Mouse (Mus musculus) left cerebral cortex, adult 18-20 months (tissue): ENCODE measurements around the gene Cckbr. TPM values are rescaled to one million over a fixed set of nuclear protein-coding genes. Genes with fewer than 3 reads are reported as not detected.
A peak's percentile ranks its signal among the peaks of the same experiment; 100 is the strongest.

Source experiments
- DNase-seq, 2 experiments: peaks; one replicate each; pipeline ENCODE4 v3.0.0; 2021 to 2022; ENCODE audit warnings: low spot score in 2 of 2, mixed read lengths in 1 of 2
- long read RNA-seq, 2 experiments: library from polyadenylated mRNA; stranded (forward); transcript quantifications; one replicate each; pipeline ENCODE4 v2.0.0; 2021
- total RNA-seq, 2 experiments: library from RNA; stranded (reverse); gene quantifications; 2 replicates each; pipeline ENCODE4 v1.2.3; 2021

Cckbr gene
- total RNA-seq, result 10 to 100 TPM; 68.3 to 74.4 TPM
- long read RNA-seq, experiment 1, transcript Cckbr-201 (5 exons, 2,573 nt), result major isoform, 71 of 116 reads
- long read RNA-seq, experiment 1, partial matches to known transcripts, result 21 of 116 reads
- long read RNA-seq, experiment 1, other reads (novel, unspliced or antisense), result 24 of 116 reads
- long read RNA-seq, experiment 2, transcript Cckbr-201 (5 exons, 2,573 nt), result major isoform, 50 of 82 reads
- long read RNA-seq, experiment 2, partial matches to known transcripts, result 16 of 82 reads
- long read RNA-seq, experiment 2, other reads (novel, unspliced or antisense), result 16 of 82 reads

- peak; percentile 65 to 74 for DNase-seq
Measured at GRCm38 (mm10) chr7:105425424-105426043, at the start of gene Cckbr. Cckbr (plus strand) TSS chr7:105425731.

- DNase-seq, result no peak
Measured at GRCm38 (mm10) chr7:105380329-105380728, 45.2 kb upstream of the Cckbr start.

GRCm38 (mm10) chr7:105387696-105388095 lies 37.8 kb upstream of the Cckbr start:
- DNase-seq, result no peak

GRCm38 (mm10) chr7:105390236-105390635 lies 35.3 kb upstream of the Cckbr start:
- DNase-seq, result no peak

GRCm38 (mm10) chr7:105394606-105395005 lies 30.9 kb upstream of the Cckbr start:
- no peak for DNase-seq

- no peak for DNase-seq
Measured at GRCm38 (mm10) chr7:105395131-105395820, 30.3 kb upstream of the Cckbr start.

- no peak for DNase-seq
Measured at GRCm38 (mm10) chr7:105396126-105396525, 29.4 kb upstream of the Cckbr start.

GRCm38 (mm10) chr7:105399058-105399934 lies 26.2 kb upstream of the Cckbr start:
- no peak for DNase-seq

- peak; percentile 99 to 100 for DNase-seq
Measured at GRCm38 (mm10) chr7:105399935-105400624, 25.5 kb upstream of the Cckbr start, which contains the start of gene Fam160a2. Fam160a2 (minus strand) TSS chr7:105400054.

- DNase-seq, result no peak
Measured at GRCm38 (mm10) chr7:105404268-105404667, 21.3 kb upstream of the Cckbr start, which contains the start of gene Cnga4. Cnga4 (plus strand) TSS chr7:105404568.

GRCm38 (mm10) chr7:105406322-105406721 lies 19.2 kb upstream of the Cckbr start:
- DNase-seq, result no peak

GRCm38 (mm10) chr7:105411874-105412632 lies 13.5 kb upstream of the Cckbr start:
- DNase-seq, result peak; percentile 88 to 90

- peak; percentile 58 to 72 for DNase-seq
Measured at GRCm38 (mm10) chr7:105414385-105414784, 11.1 kb upstream of the Cckbr start.

GRCm38 (mm10) chr7:105416529-105416928 lies 9.0 kb upstream of the Cckbr start:
- DNase-seq, result peak in 1 of 2 experiments; percentile 47

GRCm38 (mm10) chr7:105418106-105418505 lies 7.4 kb upstream of the Cckbr start:
- no peak for DNase-seq

- no peak for DNase-seq
Measured at GRCm38 (mm10) chr7:105420903-105421302, 4.6 kb upstream of the Cckbr start.

- DNase-seq, result no peak
Measured at GRCm38 (mm10) chr7:105424368-105424767, 1.2 kb upstream of the Cckbr start.

GRCm38 (mm10) chr7:105426051-105426450 lies 520 bp downstream of the Cckbr start:
- DNase-seq, result no peak

- no peak for DNase-seq
Measured at GRCm38 (mm10) chr7:105432058-105432457, 6.5 kb downstream of the Cckbr start.

- no peak for DNase-seq
Measured at GRCm38 (mm10) chr7:105433859-105434258, 8.3 kb downstream of the Cckbr start.
